Mouse (Mus musculus) thymus, adult 18-20 months (tissue): ENCODE measurements around the gene Cbx5.
A peak's percentile ranks its signal among the peaks of the same experiment; 100 is the strongest.

ENCODE experiments used
- DNase-seq, 2 experiments: peaks; one replicate each; pipeline ENCODE4 v3.0.0; 2022; ENCODE audit warnings: mixed read lengths in 2 of 2

Gene Cbx5

GRCm38 (mm10) chr15:103214971-103215907 lies 24.4 kb downstream of the Cbx5 start:
- DNase-seq: peak; percentile 89 to 90

- no peak for DNase-seq
Observed at GRCm38 (mm10) chr15:103214149-103214548, 25.5 kb downstream of the Cbx5 start.

GRCm38 (mm10) chr15:103205156-103205555 lies 34.5 kb downstream of the Cbx5 start:
- DNase-seq: no peak

GRCm38 (mm10) chr15:103202088-103202793 lies 37.4 kb downstream of the Cbx5 start:
- no peak for DNase-seq

DNA sequence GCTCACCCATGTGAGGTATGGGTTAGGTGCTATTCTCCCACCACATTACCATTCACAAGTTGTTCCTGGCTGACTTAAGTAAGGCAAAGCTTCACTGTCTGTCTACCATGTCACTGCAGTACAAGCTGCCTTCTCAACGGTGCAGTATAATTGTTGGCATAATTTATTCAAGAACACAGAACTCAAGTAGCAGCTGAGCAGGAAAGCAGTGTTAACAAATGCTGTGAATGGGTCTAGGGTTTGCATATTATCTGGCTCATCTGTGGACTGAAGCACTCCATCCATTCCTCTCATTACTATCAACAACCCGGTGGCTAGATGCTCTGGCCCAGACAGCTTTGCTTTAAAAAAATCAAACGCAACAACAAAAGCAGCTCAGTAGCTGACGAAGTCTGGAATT lies 41.8 kb downstream of the Cbx5 start:
- DNase-seq: no peak

DNA sequence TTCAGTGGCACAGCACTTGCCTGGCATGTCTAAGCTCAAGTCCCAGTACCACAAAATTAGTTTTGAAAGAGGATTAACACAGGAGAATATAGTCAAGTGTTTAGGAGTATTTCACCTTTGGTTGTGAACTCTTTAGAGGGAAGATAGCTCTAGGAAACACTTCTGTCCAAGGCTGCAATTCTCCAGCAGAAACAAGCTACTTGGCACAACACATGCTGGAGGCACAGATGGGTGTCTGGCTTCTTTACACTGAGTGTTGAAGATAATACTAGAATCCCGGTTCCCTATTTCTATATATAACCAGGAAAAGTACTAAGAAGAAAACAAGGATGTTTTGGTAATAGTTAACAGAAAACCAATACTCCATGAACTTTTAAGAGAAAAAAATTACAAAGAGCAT lies 42.8 kb downstream of the Cbx5 start:
- DNase-seq: no peak

DNA sequence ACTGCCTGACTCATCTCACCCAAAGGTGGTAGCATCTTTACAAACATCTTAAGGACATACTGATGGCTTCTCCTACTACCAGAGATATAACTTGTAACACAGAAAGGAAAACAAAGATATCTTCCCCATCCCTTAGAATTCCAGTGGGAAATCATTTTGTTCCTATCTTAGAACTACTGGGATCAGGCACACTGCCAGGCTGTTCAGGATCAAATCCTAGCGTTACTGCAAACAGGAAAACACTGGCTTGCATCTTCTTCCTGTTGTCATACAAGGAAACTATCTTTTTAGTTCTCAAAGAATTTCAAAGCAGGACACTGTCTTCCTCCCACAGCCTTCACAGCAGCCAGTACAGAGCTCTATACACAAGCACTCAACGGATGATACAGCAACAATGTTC lies 46.0 kb downstream of the Cbx5 start:
- no peak for DNase-seq

DNA sequence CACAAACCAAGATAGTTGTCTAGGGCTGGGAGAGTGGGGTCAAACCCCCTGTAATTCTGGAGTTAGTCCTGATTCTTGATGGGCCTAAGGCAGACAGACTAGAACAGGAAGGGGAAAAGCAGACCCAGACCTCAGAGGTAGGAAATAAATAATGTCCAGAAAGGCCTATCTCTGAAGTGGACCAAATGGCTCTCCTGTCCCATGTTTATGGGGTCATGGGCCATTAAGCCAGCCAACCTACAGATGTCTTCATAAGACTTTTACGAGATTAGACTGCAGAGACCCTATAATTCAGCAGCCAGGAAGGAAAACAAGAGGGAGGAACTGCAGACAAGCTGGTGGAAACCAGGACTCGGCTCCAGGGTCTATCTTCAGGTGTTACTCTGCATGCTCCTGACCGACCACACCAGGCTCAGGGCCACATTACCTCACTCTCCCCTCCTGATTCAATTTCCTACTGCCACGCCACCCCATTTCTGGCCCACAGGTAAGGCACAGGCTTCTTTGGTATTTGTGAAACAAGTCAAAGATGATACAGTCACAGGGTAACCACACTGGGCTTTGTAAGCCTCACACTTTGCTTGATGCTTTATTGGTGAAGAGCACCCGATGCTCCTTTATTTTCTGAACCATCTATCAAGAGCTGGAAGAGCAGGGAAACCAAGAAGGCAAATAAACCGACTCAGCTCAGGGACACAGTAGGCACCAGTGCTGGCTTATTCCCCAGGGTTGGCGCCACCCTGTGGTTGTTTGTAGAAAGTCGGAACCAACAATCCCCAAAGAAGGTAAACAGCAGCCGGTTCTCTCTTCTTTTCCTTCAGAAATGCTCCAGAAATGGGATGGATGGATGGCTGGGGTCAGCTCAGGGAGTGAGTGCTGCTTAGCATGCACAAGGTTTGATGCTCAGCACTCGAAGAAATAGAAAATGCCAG lies 48.8 kb downstream of the Cbx5 start:
- no peak for DNase-seq

DNA sequence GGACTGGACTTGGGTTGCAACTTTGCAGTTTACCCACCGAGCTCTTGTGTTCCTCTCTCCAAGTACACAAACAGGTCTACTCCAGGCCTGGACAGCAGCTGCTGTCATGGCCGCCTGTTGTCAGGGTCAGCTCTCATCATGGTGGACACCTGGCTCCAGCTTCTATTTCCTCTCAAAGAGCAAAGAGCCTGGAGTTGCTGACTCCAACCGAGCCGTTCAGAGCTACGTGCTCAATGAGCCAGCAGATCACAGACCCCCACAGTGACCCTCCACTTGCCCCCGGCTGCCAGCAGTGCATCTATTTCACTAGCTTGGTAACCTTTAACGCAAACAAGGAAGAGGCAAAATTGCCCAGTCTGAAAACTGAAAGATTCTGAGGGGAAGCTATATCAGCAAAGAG lies 49.5 kb downstream of the Cbx5 start:
- no peak for DNase-seq

- no peak for DNase-seq
Observed at GRCm38 (mm10) chr15:103187803-103188202, 51.8 kb downstream of the Cbx5 start.

DNA sequence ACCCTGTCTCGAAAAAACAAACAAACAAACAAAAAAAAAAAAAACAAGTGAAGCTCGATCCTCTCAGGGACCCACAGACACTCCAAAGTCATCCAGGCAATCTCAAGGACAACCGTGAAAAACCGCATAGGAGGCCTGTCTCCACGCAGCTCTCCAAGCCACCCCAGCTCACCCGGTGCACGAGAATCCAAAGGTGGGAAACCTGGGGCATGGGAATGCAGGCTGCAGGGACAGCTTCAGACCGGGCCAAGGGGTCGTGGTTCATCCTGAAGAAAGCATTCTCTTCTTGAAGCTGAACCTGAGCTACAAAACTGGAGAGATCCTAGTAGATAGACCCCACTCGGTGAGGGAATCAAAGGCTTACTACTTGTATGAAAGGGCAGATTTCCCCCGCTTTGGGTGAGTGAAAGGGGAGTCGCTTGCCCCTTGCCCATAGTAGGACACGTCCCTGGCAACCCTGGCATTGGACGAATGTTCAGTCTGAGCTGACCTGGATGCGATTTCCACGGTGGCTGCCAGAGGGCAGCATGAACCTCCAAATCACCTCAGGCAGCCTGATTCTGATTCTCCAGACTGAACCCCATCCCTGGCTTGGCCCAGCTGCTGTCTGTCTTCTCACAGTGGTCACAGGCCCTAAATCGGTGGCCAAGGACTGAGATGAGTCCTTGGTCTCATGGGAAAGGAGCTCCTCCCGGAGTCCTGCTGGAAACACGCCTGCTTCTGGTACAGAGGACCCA lies 54.0 kb downstream of the Cbx5 start:
- no peak for DNase-seq

DNA sequence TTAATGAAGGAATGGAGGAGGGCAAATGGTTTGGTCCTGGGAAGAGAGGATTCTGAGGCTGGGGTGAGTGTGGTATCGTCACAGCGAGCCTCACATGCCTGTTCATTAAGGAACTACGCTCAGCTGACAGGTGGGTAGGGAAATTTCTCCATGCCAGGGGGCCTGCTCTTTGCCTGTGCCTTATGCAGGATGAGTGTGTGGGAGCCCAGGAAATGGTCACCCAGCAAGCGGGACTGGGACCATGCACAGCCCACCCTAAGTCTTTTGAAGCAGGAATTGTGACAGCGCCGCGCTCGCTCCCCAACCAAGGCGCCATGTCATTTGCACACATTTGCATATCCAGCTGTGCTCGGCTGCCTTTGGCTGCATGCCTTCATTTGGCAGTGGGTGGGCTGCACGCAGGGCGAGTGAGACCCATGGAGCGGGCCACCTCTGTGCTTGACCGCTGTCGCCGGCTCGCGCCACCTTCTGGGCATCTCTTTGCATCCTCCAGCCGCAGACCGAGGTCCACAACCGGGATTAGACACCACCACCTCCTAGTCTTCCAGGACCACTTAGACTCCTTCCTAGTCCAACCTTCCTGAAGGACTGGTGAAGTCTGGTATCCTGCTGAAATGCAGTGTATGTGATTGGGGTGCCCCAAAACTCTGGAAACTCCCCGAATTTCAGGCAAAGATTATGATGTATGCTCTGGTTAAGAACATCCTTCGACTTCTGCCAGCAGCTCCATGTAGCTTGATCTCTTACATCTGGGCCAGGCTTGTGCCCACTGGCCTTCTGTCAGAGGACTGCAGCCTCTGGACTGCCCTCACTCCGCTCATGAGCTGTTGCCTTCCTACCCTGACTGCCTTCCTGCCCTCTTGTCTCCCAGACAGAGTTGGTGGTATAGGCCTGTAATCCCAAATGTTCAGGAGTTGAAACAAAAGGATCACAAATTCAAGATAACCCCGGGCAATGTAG lies 55.7 kb downstream of the Cbx5 start:
- DNase-seq: no peak

DNA sequence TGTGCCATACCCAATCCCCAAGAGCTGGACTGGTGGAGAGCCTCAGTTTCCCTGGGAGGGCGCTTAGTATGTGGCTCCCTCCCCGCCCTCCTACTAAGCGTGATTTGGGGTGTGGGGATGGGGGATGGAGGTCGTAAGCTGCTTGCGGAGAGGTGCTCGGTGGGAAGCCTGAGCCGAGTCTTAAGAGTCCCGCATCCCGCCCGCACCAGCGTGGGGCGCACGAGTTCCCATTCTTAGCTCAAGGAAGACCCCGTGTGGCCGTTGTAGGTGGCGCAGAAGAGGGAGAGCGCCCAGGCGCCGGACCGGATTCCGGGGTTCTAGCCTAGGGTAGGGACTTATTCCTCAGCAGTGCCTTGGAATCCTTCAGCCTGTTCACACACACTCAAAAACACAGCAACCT lies 56.5 kb downstream of the Cbx5 start:
- DNase-seq: no peak

- DNase-seq: peak; percentile 44 to 45
Observed at GRCm38 (mm10) chr15:103182166-103182790, 57.3 kb downstream of the Cbx5 start.

GRCm38 (mm10) chr15:103180406-103180805 lies 59.2 kb downstream of the Cbx5 start:
- DNase-seq: no peak

DNA sequence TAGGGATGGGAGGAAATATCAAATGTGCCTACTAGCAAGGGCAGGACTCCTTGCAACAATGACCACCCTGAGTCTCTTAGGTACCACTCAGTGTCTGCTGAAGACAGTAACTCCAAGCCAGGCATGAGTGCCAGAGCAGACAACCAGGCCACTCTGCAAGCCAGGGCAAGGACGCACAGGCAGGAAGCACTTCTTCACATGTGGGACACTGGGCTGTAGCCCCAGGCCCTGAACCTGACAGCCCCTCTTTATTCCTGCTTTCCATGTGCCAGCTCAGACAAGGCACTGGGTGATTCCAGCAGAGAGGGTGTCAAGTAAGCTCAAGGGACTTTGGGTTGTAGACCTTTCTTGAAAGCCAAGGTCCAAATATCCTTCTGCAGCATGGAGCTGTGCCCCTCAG lies 60.8 kb downstream of the Cbx5 start:
- DNase-seq: no peak

GRCm38 (mm10) chr15:103178137-103178536 lies 61.5 kb downstream of the Cbx5 start:
- no peak for DNase-seq

- DNase-seq: no peak
Observed at GRCm38 (mm10) chr15:103177611-103178041, 62.0 kb downstream of the Cbx5 start.

GRCm38 (mm10) chr15:103176874-103177421 lies 62.7 kb downstream of the Cbx5 start:
- peak; percentile 66 to 71 for DNase-seq

DNA sequence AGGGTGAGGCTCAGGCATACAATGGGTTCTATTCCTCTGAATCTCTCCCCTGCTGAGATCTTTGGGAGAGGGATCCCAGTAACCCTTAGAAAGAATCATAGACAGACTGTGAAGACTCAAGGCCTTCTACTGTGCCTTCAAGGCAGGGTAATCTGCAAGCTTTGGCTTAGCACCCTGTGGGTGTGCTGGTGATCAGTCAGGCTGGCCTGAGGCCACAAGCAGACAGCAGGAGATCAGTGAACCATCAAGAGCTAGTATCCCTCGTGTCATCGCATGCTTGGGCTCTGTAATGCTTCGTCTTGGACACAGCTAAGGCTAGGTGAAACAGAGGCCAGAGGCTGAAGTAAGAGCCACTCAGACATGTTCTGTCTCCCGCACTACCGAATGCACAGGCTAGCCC lies 66.4 kb downstream of the Cbx5 start:
- DNase-seq: no peak
